Mouse (Mus musculus) hindbrain, embryonic 10.5 days (tissue): ENCODE measurements around the gene Slc22a14. TPM values are rescaled to one million over a fixed set of nuclear protein-coding genes. Genes with fewer than 3 reads are reported as not detected.
"Not testable (repeated sequence)": the region's sequence is repeated elsewhere in the genome, so short reads cannot be mapped to it uniquely, and the experiment has no call there.

ENCODE experiments used
- DNase-seq: peaks from one replicate; pipeline ENCODE4 v3.0.0-alpha.2; 2017; ENCODE audit warnings: low spot score
- H3K27ac ChIP-seq: fragments of 300-500 bp; sonication (generic); 2 replicates; pipeline ENCODE4 v1.5.1; 2016; ENCODE audit warnings: mild to moderate bottlenecking, moderate library complexity
- H3K27me3 ChIP-seq: fragments of 300-500 bp; sonication (generic); 2 replicates; pipeline ENCODE4 v1.6.1; 2016; ENCODE audit warnings: mild to moderate bottlenecking; ENCODE audit not compliant: poor library complexity, insufficient read depth, severe bottlenecking
- H3K36me3 ChIP-seq: fragments of 300-500 bp; sonication (generic); 2 replicates; pipeline ENCODE4 v1.6.1; 2016; ENCODE audit warnings: mild to moderate bottlenecking, moderate library complexity
- H3K4me1 ChIP-seq: fragments of 300-500 bp; sonication (generic); replicated peaks from 2 replicates; pipeline ENCODE4 v1.6.1; 2016; ENCODE audit warnings: mild to moderate bottlenecking
- H3K4me3 ChIP-seq: fragments of 300-500 bp; sonication (generic); 2 replicates; pipeline ENCODE4 v1.5.1; 2016; ENCODE audit warnings: mild to moderate bottlenecking, moderate library complexity
- H3K9me3 ChIP-seq: fragments of 300-500 bp; sonication (generic); 2 replicates; pipeline ENCODE4 v1.6.1; 2016; ENCODE audit warnings: mild to moderate bottlenecking, moderate library complexity
- WGBS: fragments of 180-500 bp; shearing (Covaris S2); methylation state at CpG from one replicate; pipeline ENCODE4 v1.1.7; 2016; 5-methylcytosine and 5-hydroxymethylcytosine counted together
- polyA plus RNA-seq: library from polyadenylated mRNA; unstranded; fragments of >200 nt; fragmentation: Nextera tagmentation; extraction: Ambion mirVana; gene quantifications from 2 replicates; pipeline ENCODE4 v1.2.1, GENCODE M21; 2016

The Slc22a14 gene
- polyA plus RNA-seq, 1 experiment from 2014 or later: 0.10 TPM

DNA sequence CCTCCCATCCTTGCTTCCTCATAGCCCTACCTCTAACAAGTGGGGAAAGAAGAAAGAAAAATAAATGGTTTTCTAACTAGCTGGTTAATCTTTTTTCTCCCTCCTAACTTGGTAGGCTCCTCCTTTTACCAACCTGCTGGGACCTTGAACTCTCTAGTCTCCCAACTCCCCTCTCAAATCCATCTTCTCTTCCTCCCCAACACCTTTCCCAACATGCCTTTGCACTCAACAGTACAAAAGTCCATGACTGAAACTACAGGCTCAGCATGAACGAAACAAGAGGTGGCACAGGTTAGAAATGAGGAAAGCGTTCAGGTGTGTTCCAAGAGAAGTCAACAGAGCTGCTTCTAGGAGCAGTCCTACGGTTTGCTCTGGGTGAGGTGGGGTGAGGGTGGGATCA lies 126.1 kb downstream of the Slc22a14 start:
- Histone ChIP-seq H3K27ac (no peak overlapping the region), H3K9me3 (no peaks in the 10 kb centered on the region), H3K27me3 (no peaks in the 10 kb centered on the region), H3K36me3 (peaks cover 56% of the 10 kb centered on the region), H3K4me1 (no peaks in the 10 kb centered on the region), H3K4me3 (no peak overlapping the region)
- no peak for DNase-seq
- WGBS: 97% methylated on average over 3 of the region's 3 CpGs

DNA sequence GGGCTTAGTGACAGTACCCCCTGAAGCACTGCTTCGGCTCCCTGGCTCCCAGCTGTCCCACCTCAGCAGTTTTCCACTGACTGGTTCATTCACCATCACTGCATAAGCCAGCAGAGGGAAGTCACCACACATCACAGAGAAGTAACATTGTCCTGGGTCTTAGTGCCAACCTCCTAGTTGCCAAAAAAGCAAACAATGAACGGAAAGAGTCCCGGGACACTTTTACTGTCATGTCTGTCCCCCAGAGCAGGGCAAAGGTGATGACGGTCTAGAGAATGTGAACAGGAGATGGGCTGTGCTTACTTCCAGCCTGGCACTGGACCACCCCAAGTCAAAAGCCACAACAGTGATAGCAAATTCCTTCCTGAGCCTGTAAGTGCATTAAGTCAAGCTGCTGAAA lies 126.6 kb downstream of the Slc22a14 start:
- Histone ChIP-seq H3K4me1 (no peaks in the 10 kb centered on the region), H3K27me3 (no peaks in the 10 kb centered on the region), H3K4me3 (no peak overlapping the region), H3K27ac (no peak overlapping the region), H3K9me3 (no peaks in the 10 kb centered on the region), H3K36me3 (peaks cover 51% of the 10 kb centered on the region)
- no peak for DNase-seq
- WGBS: 91% methylated on average over 4 of the region's 4 CpGs

DNA sequence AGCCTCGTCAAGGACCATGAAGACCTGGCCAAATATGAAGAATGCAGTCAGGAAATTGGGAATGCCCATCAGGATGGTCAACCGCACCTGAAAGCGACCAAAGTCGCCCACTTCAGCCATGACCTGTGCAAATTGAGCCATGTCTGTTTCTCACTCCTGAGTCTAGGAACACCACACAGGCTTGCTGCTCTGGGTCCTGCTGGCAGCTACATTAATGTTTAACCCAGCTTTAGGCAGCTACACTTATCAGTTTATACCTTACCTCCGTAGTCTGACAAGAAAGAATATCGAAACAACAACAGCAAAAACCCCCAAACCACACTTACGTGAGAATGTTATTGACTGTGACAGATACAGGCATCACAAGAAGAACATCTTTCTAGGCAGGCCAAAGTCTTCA lies 133.8 kb downstream of the Slc22a14 start:
- no peak for DNase-seq
- no peaks in the 10 kb centered on the region for H3K9me3 ChIP-seq
- WGBS: 94% methylated on average over 7 of the region's 7 CpGs
- H3K27me3 ChIP-seq: no peaks in the 10 kb centered on the region
- H3K36me3 ChIP-seq: no peaks in the 10 kb centered on the region
- H3K4me3 ChIP-seq: no peak overlapping the region
- H3K27ac ChIP-seq: no peak overlapping the region
- H3K4me1 ChIP-seq: no peaks in the 10 kb centered on the region

DNA sequence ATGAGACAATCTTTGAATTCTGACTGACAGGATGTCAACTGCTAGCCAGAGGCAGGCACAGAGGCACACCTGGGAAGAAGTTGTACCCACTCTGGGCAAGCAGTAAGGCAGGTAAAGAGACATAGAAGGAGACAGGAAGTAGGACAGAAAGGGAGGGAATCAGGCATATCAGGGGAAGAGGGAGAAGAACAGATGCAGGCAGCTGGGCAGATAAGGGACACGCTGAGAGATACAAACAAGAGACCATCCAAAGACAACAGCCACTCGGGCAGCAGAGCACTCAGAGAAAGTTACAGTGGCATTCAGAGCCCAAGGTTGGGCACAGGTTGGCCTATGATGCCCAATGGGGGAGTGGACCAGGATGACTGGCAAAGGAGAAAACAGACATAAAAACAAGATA lies 134.5 kb downstream of the Slc22a14 start:
- DNase-seq: no peak
- Histone ChIP-seq H3K36me3 (peaks cover 5% of the 10 kb centered on the region; the same call in 1 of the 2 replicates), H3K4me1 (no peaks in the 10 kb centered on the region), H3K4me3 (no peak overlapping the region), H3K27me3 (no peaks in the 10 kb centered on the region), H3K9me3 (no peaks in the 10 kb centered on the region), H3K27ac (no peak overlapping the region)
- WGBS: 75% methylated on average over 2 of the region's 2 CpGs

DNA sequence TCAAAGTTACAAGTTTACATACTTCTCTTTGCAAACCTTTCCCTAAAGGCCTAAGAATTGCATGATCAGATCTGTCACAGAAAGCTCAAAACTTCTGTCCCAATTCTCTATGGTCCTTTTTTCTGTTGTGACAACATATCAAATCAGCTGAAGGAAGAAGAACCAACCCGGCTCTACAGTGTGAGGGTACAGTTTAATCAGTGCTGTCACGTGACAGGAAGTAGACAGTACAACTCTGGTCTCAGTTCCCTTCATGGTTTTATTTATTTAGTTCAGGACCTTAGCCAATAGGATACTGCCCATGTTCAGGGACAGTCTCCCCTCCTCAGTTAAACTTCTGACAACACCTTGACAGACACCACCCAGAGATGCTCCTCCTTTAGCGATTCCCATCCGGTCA lies 145.1 kb downstream of the Slc22a14 start:
- Histone ChIP-seq H3K9me3 (peaks cover 4% of the 10 kb centered on the region; the same call in 1 of the 2 replicates), H3K4me1 (no peaks in the 10 kb centered on the region), H3K36me3 (peaks cover 25% of the 10 kb centered on the region), H3K4me3 (no peak overlapping the region), H3K27ac (no peak overlapping the region), H3K27me3 (no peaks in the 10 kb centered on the region)
- WGBS: 88% methylated on average over 4 of the region's 4 CpGs
- no peak for DNase-seq

DNA sequence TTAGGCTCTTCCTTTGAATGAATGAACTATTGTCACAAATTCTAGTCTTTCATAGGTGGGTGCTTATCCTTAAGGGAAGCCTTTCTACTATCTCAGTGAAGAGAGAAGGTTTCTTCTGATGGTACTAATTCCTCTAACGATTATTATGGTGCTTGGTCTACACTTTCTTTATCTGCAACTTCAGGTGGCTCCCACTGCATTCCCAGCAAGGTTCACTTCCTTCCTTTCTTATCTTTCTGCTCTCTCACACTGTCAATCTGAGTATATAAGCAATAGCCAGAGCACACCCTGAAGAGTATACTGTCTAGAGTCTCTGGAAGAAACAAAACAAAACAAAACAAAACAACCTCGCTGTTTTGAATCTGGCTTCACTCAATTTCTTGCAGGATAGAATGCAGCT lies 145.7 kb downstream of the Slc22a14 start:
- Histone ChIP-seq H3K9me3 (peaks cover 2% of the 10 kb centered on the region; the same call in 1 of the 2 replicates), H3K4me3 (no peak overlapping the region), H3K36me3 (peaks cover 19% of the 10 kb centered on the region), H3K4me1 (no peaks in the 10 kb centered on the region), H3K27ac (no peak overlapping the region), H3K27me3 (no peaks in the 10 kb centered on the region)
- WGBS: 89% methylated on average over 2 of the region's 2 CpGs
- DNase-seq: no peak

DNA sequence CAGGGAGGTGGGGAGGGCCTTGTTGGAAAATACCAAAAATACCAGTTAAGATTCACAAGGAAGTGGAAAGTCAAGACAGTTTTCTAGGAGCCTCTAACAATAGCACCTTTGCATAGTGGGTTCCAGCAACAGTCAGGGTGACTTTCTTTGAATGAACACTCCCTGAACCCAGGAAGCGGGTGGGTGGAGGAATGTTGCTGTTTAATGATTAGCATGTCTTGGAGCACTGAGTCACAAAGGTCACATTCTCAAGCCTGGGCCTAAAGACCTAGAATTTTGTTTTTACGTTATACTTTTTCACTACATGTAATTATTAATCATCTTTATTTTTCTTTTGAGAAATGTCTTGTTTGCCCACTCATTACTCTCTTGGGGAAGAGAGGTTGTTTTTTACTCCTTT lies 150.0 kb downstream of the Slc22a14 start:
- WGBS: 91% methylated on average over 2 of the region's 2 CpGs
- not testable (repeated sequence) for H3K36me3 ChIP-seq, H3K27ac ChIP-seq, H3K9me3 ChIP-seq, H3K27me3 ChIP-seq, H3K4me1 ChIP-seq, DNase-seq, H3K4me3 ChIP-seq

DNA sequence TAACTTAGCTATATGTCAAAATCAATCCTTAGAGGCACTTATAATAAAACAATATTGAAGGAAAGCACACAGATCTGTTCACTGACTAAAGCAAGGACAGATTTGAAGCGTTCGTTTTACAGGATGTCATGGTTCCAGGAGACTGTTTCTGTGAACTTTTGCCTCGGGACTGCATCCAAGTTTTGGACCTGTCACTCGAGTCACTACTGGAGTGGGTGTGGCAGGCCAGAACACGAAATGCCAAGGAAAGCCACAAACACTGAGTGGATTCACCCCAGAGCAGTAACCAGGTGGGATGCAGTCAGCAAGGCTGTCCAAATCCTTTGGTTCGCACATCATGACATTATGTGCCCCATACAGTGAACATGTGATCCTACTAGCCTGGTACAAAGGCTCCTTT lies 150.8 kb downstream of the Slc22a14 start:
- WGBS: 93% methylated on average over 6 of the region's 6 CpGs
- Histone ChIP-seq H3K4me3 (no peak overlapping the region), H3K4me1 (no peaks in the 10 kb centered on the region), H3K27ac (no peak overlapping the region), H3K36me3 (no peaks in the 10 kb centered on the region; the same call in 1 of the 2 replicates), H3K9me3 (no peaks in the 10 kb centered on the region), H3K27me3 (no peaks in the 10 kb centered on the region)
- DNase-seq: no peak

DNA sequence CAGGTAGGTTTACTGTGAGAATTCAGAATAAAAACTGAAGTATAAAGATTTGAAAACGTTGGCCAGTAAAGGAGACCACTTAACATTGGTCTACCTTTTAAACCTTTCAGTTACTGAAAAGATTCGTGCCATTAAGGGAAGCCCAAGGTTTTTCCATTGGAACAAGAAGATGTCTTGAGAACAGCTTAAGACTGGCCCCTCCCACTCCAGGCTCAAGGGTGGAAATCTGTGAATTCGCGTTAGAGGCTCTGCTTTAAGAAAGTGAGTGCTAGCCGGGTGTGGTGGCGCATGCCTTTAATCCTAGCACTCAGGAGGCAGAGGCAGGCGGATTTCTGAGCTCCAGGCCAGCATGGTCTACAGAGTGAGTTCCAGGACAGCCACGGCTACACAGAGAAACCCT lies 152.4 kb downstream of the Slc22a14 start:
- Histone ChIP-seq H3K9me3 (no peaks in the 10 kb centered on the region), H3K27ac (no peak overlapping the region), H3K4me3 (no peak overlapping the region), H3K36me3 (no peaks in the 10 kb centered on the region; the same call in 1 of the 2 replicates), H3K4me1 (no peaks in the 10 kb centered on the region), H3K27me3 (no peaks in the 10 kb centered on the region)
- DNase-seq: no peak
- 80% methylated on average over 8 of the region's 8 CpGs for WGBS

DNA sequence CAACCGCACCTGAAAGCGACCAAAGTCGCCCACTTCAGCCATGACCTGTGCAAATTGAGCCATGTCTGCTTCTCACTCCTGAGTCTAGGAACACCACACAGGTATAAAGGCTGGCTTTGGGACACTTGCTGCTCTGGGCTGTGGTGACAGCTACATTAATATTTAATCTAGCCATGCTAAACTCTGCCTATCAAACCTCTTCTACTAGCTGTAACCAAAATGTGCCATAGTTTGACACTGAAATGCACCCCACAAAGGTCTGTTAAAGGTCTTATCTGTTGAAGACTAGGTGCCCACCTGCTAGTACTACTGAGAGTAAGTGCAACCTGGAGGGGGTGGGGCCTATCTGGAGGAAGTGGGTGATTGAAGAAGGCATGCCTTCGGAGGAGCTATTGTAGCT lies 156.4 kb downstream of the Slc22a14 start, which contains the start of gene Slc22a13:
Slc22a13 (minus strand) TSS at position 101 of the 400 bp plus-strand sequence.
- Histone ChIP-seq H3K27me3 (no peaks in the 10 kb centered on the region), H3K27ac (no peak within 1 kb of the TSS), H3K4me1 (no peaks in the 10 kb centered on the region), H3K9me3 (peaks cover 11% of the 10 kb centered on the region), H3K4me3 (no peak within 1 kb of the TSS), H3K36me3 (no peaks in the 10 kb centered on the region)
- DNase-seq: no peak
- 94% methylated on average over 4 of the region's 4 CpGs for WGBS

DNA sequence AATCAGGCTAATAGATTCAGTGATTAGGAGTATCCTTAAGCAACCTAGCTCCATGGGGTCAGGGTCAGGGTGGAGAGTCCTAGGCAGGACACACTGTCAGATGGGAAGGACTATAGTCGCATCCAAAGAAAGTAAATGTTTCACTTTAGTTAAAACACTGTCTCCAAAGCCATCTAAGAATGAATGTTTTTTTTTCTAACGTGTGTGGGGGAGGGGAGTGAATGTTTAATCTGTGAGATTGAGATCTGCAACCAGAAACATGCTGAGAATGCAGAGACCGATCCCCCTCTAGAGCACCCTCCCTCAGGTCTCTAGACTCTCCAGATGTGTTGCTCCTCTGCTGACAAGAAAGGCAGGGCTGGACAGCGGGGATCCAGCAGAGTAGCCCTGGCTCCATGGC lies 158.2 kb downstream of the Slc22a14 start:
- Histone ChIP-seq H3K4me3 (no peak overlapping the region), H3K4me1 (no peaks in the 10 kb centered on the region), H3K9me3 (peaks cover 16% of the 10 kb centered on the region), H3K27me3 (no peaks in the 10 kb centered on the region), H3K36me3 (no peaks in the 10 kb centered on the region), H3K27ac (no peak overlapping the region)
- DNase-seq: no peak
- WGBS: 80% methylated on average over 4 of the region's 4 CpGs

DNA sequence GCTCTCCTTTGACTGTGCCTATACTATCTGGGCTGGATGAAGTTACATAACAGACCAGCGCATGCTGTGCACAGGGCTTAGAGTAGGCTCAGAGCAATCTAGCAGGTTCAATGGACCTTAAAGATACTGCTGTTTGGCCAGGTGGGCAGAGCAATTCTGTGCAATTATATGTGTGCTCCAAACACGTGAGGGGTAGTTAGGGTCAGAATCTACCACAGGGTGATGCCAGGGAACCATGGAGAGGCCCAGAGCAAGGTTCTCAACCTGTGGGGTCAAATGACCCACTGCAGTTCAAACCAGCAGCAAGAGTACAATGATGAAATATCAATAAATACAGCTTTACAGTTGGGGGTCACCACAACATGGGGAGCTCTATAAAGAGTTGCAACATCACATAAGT lies 158.7 kb downstream of the Slc22a14 start:
- H3K36me3 ChIP-seq: no peaks in the 10 kb centered on the region
- H3K9me3 ChIP-seq: peaks cover 16% of the 10 kb centered on the region
- no peak for DNase-seq
- H3K4me1 ChIP-seq: no peaks in the 10 kb centered on the region
- no peak overlapping the region for H3K4me3 ChIP-seq
- H3K27ac ChIP-seq: no peak overlapping the region
- WGBS: 86% methylated on average over 2 of the region's 2 CpGs
- H3K27me3 ChIP-seq: no peaks in the 10 kb centered on the region

DNA sequence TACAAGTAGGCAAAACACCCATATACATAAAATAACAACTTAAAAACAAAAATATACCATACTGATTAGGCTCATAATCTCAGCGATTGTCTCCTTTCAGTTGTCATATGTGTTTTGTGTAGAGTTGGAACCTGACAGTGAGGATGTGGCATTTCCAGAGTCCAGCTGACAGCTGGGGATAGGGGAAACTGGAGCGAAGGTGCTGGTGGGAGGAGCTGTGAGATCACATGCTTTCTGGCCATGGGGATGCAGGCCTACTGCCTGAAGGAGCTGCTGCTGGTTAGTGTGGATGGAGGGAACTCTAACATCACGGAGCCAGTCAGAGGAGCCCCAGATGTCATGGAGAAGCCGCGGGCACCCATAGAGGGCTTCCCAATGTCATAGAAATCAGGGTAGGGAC lies 159.6 kb downstream of the Slc22a14 start:
- H3K27ac ChIP-seq: no peak overlapping the region
- no peak overlapping the region for H3K4me3 ChIP-seq
- DNase-seq: no peak
- no peaks in the 10 kb centered on the region for H3K4me1 ChIP-seq
- H3K36me3 ChIP-seq: no peaks in the 10 kb centered on the region
- H3K9me3 ChIP-seq: peaks cover 16% of the 10 kb centered on the region
- 92% methylated on average over 5 of the region's 5 CpGs for WGBS
- no peaks in the 10 kb centered on the region for H3K27me3 ChIP-seq

DNA sequence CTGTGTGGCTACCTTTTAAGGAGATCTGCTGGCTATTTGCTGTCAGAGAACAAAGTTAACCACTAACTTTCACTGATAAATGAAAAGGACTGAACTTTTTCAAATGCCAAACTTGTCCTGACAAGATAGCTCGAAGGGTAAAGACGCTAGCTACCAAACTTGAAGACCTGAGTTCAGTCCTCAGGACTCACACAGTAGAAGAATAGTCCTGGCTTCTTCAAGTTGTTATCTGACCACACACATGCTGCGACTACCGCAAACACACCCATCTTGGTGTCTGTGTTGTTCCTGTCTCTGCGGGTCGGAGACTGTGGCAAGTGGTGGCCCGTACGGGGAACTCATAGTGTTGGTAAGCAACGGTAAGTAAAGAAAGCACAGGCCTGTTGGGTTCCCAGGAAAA lies 161.7 kb downstream of the Slc22a14 start:
- DNase-seq: no peak
- H3K4me1 ChIP-seq: no peaks in the 10 kb centered on the region
- H3K9me3 ChIP-seq: peaks cover 16% of the 10 kb centered on the region
- no peaks in the 10 kb centered on the region for H3K27me3 ChIP-seq
- 97% methylated on average over 9 of the region's 9 CpGs for WGBS
- H3K27ac ChIP-seq: no peak overlapping the region
- no peaks in the 10 kb centered on the region for H3K36me3 ChIP-seq
- H3K4me3 ChIP-seq: no peak overlapping the region
